Mouse (Mus musculus): ENCODE data around the gene Mepe. TPM values are rescaled to one million over a fixed set of nuclear protein-coding genes. Genes with fewer than 3 reads are reported as not detected.

The Mepe gene
- polyA plus RNA-seq, 1 experiment = not detected

DNA sequence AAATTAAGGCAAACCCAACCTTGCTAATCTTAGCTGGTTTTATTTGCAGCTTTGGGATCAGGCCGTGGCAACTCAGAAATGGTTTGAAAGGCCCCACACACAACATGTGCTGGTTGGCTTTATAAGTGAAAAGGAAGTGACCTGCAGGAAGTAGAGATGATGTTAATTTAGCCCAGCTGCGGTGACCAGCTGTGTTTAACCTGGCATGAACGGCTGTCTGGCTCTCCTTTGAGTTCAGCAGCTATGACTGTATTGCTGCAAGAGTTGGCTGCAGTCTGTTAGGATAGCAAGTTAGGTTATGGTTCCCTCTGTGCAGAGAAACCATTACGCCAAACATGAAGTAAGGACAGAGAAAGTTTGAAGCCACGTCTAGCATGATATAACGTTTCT lies 20.1 kb downstream of the Mepe start:
- WGBS = 47% methylated on average over 6 of the region's 6 CpGs
- DNase-seq (ENCODE audit: low read depth, low spot score) = no peak

DNA sequence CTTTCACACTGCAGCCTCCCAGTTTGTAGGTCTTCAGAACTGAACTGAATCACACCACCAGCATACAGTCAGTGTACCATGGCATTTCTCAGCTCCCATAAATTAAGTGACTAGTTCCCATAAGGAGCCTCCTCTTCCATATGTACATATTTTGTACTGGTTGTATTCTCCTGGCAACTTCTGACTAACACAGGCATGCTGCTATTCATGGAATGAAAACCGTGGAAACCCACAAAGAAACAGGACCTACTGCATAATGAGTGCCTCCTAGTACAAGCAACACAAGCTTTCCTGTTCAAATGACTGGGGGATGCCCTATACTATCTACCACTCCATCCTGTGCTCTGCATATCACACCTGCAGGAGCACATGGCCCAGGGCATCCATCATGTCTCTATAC lies 25.9 kb downstream of the Mepe start:
- WGBS = 56% methylated on average over 1 of the region's 1 CpGs
- DNase-seq (ENCODE audit: low read depth, low spot score) = no peak

DNA sequence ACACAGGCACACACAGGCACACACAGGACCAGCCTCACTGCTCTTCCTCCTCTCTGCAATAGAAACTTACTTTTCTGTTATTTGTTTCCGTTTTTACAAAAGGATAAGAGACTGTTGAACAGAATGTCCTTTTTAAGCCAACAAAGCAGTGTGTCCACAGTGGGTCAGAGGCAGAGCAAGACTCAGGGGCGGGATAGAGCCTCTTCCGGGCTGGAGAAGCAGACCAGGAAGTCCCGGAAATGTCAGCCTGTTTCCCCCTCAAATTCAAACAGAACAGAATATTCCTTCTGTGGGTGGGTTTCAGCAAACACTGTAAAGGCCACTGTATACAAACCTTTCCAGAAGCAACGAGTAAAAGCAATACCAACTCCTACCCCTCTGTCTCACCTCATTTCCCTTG lies 26.7 kb downstream of the Mepe start:
- WGBS = 31% methylated on average over 5 of the region's 5 CpGs
- DNase-seq (ENCODE audit: low read depth, low spot score) = no peak

DNA sequence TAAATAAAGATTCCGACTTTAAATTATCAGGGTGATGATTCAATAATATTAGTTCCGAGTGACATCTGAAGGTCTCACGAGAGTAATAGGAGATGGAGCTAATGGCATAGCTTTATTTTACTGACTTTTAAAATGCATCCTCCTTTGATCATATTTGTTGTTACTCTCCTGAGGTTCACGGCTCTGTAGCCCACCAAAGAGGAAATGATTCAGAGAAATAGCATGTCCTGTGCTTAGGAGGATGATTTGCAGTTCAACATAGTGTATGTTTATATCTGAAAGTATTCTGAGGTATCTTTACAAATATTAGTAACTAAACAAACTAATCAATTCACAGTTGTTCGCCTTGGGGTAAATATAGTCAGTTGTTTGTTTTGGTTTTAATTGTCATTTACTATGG lies 32.4 kb downstream of the Mepe start:
- no peak for DNase-seq (ENCODE audit: low read depth, low spot score)
- 72% methylated on average over 5 of the region's 5 CpGs for WGBS

DNA sequence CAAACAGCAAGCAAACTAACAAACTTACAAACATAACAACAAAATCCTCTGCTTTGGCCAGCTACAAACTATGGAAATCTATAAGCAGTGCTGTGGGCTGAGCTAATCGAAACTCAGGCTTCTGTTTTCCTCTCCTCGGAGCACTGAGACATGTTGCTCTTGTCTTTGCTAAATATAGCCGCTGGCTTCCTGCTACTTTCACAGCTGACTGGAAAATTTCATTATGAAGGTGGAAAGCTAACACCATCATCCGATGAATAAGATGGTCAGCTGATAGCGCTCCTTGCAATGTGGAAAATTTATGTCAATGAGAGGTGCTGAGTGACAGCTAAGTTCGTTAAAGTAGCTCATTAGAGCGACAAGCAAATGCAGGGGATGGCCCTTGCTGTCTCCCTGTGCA lies 33.5 kb downstream of the Mepe start:
- 55% methylated on average over 7 of the region's 7 CpGs for WGBS

DNA sequence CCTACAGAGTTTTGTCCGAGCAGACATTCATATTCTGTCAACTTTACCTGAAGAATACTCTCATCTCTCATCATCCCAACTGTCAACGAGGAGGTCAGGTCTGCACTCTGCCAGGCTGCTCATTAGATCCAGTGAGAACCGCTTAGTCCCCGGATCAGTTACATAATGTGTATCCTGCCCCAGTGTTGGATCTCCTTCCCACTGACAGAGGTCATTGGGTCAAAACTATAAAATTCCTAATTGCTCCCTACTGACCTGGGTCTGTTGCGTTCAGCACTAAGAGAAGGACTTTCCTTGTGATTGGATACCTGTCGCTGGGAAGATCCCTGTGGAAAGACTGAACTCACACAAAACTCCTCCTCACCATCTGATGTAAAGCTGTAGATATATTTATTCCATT lies 34.1 kb downstream of the Mepe start:
- WGBS = 38% methylated on average over 6 of the region's 6 CpGs
- no peak for DNase-seq (ENCODE audit: low read depth, low spot score)

More for the DNA sequence above, 33.5 kb downstream of the Mepe start:
- DNase-seq (ENCODE audit: low read depth, low spot score) = no peak

DNA sequence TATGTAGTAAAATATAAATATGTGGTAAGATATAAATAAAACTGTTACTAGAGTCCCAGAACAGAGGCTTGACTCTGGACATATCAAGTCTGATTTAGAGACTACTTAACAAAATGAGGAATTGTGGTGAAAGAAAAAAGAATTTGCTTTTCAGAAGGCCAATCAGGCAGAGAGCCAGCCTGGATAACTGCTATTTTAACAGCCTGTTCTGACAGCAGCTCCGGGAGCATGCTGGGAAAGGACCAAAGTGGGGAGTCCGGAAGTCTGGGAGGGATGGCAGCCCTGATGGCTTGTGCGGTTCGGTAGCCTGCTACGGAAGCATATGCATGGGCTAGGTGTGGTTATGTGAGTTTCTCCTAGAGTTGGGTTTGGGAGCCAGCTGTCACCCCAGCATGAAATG lies 45.5 kb downstream of the Mepe start:
- 91% methylated on average over 5 of the region's 5 CpGs for WGBS
- DNase-seq (ENCODE audit: low read depth, low spot score) = no peak

DNA sequence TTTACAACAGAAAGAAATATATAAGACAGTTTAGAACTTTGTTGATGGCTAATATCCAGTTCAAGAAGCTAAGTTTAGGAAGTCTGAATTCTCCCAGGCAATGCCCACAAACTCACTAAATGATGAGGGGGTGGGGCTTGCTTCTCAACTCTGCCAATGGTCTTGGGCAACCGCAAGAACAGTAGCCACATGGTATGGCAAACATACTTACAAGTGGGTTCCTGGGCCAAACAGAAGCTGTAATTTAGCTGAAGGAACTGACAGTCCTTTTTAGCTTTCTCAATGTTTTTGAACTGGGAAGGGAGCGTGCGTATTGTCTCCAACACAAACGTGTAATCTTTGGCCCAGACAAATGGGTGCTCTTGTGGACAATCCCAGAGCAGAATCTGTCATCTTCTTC lies 46.2 kb downstream of the Mepe start:
- WGBS = 91% methylated on average over 4 of the region's 4 CpGs
- no peak for DNase-seq (ENCODE audit: low read depth, low spot score)

DNA sequence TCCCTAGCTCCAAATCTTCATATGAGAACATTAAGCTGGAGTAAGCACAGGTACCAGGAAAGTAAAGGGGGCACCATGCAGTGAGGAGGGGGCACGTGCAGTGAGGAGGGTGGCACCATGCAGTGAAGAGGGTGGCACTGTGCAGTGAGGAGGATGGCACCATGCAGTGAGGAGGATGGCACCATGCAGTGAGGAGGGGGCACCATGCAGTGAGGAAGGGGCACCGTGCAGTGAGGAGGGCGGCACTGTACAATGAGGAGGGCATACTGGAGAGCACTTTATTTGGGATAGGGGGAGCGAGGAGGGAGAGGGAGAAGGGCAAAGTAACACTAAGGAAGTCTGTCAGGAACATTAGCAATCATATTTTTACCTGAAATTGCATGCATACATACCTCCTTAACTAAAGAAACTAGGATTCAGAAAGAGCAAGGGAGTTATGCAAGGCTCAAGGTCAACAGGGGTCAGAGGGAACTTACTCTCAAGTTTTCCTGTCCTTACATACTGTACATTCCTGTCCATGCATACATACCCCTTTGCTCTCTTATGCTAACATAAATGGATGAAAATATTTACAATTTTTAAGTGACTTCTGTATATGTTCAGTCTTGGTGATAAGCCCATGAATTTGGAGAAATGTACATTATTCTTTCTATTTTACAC lies 48.6 kb downstream of the Mepe start:
- 82% methylated on average over 4 of the region's 4 CpGs for WGBS
- DNase-seq (ENCODE audit: low read depth, low spot score) = no peak

DNA sequence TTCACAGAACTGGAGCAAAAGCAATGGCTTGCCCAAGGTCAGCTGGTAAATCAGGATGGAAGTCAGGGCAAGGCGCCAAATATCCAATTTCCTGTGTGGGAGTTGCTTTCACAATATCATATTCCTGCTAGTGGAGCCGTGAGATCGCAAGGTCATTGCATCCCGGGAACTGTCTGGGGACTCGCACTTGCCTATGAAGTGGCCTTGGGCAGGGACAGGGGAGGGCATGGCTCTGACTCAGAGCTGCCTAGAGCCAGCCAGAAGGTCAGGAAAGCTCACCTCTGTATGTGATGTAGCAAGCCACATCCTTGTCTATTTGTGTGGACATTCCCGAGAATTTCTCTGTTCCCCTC lies 49.2 kb downstream of the Mepe start:
- 33% methylated on average over 6 of the region's 6 CpGs for WGBS

DNA sequence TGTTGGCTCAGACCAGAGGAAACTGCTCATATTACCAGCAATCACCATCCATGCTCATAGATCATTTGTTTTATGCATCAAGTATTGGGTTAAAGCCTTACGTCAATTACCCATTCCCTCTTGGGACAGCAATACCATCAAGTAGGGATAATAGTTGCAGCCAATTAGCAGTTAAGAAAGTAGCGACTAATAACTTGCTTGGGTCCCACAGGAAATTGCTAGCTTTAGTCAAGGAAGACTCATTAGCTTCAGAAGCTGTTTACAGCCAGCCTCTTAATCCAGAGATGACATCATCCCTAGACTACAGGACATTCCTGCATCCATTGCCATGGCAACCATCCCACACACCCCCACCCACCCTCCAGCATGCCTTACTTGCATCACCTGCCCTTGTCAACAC lies 50.0 kb downstream of the Mepe start:
- WGBS = 80% methylated on average over 2 of the region's 2 CpGs

More for the DNA sequence above, 49.2 kb downstream of the Mepe start:
- DNase-seq (ENCODE audit: low read depth, low spot score) = no peak

DNA sequence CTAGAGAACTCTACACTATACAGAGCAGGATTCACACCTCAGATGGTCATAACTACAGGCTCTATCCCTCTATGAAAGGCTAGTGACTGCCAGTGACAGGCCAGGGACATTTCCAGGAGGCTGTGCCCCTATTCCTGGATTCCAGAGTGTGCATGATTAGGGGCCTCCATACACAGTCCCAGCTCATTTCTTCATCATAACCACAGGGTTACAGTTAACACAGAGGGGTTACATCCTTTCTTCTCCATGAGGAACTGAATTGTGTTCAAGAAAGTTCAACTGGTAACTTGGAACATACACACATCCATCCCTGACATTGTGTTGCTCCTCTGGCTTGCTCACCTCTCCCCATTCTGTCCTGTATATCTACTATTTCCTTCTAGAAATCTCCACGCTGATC lies 51.8 kb downstream of the Mepe start:
- 79% methylated on average over 1 of the region's 1 CpGs for WGBS
- DNase-seq (ENCODE audit: low read depth, low spot score) = no peak

More for the DNA sequence above, 50.0 kb downstream of the Mepe start:
- no peak for DNase-seq (ENCODE audit: low read depth, low spot score)

DNA sequence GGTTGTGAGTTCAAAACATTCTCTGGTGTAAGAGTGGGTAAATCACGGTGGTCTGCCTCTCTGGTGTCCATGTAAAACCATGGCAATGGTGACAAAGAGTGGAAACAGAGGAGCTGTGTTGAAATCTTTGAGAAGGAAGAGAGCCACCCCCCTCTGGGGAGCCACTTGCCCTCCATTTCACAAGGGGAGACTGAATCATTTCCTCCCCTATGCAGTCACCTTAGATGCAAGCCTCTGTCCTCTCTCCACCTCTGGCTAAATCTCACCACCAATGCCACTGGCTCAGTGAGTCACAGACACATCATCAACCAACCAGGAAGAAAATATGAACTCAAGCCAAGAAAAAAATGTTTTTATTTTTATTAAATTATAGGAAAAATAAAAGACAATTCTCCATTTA lies 55.4 kb downstream of the Mepe start:
- WGBS = 87% methylated on average over 1 of the region's 1 CpGs
- no peak for DNase-seq (ENCODE audit: low read depth, low spot score)

DNA sequence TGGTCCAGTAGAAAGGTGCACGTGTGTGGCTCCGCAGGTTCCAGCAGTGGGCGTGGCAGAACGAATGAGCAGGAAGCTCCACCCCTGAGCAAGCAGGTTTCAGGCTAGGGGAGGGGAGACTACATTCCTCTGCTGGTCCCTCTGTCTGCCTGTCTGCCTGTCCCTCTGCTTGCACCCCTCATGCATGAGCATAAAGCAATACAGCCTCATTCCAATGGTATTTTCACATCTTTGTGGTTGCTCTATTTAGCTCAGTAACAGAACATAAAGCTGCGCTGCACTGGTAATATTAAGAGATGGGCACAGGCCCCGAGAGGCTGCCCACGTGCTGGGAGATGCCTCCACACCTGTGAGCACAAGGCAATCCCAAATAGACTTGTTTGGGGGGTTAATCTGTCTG lies 56.5 kb downstream of the Mepe start:
- no peak for DNase-seq (ENCODE audit: low read depth, low spot score)

DNA sequence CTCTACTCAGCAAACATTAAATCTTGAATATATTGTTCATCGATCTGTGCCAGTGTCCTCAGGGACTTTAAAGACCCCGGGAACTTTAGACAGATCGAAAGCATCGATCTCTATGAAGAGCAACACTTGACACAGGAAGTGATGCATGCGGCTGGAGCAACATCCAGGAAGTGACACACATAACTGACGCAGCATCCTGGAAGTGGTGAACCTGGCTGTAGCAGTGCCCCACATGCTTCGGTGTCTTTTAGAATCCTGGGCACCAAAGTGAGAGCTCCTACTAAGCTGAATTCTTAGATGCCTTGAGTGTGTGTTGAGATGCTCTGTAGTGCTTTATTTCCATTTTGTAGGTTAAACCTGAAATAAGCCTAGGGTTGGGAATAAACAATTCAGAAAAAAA lies 59.4 kb downstream of the Mepe start:
- WGBS = 83% methylated on average over 7 of the region's 7 CpGs
- DNase-seq (ENCODE audit: low read depth, low spot score) = no peak

More for the DNA sequence above, 56.5 kb downstream of the Mepe start:
- 45% methylated on average over 6 of the region's 7 CpGs for whole genome bisulfite sequencing

DNA sequence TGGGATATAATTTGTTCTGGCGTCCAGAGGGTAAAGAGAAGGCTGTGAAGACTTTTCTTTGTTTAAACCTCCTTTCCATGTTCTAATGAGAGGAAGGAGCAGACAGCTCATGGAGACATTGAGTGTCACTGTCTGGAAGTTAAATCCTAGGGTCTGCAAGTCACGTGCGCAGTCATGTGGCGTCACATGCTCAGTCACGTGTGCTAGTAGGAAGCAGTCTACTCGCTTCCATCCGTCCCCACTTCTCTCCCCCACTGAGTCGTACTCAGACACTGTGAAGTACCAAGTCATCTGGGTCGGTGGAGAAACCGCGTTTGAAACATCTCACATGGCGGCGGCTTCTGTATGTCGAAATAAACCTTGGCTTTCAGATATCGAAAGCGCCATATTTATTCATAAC lies 60.4 kb downstream of the Mepe start:
- no peak for DNase-seq (ENCODE audit: low read depth, low spot score)
- 93% methylated on average over 16 of the region's 16 CpGs for WGBS

DNA sequence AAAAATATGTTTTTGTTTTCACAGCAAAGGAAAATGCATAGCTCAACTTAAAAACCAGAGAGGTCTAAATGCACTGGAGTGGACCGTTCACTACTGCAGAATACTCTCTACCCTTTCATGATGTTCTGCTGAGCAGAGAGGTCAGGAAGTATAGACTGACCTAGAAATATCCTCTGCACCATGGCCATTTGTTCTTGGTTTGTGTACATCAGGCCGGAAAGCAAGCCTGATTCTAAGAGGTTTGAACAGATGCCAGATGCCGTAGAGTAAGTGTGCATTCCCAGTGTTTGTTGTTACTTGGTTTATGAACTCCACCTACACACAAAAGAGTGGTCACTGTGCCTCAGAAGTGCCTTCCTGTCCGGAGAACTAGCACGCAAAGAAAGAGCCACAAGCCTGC lies 61.8 kb downstream of the Mepe start:
- no peak for DNase-seq (ENCODE audit: low read depth, low spot score)

More for the DNA sequence above, 61.8 kb downstream of the Mepe start:
- 59% methylated on average over 5 of the region's 5 CpGs for WGBS

Other genes starting within 250 kb of the Mepe start
- not detected in 2 replicates for gene Gm17660, start 247.7 kb upstream of the Mepe start, polyA plus RNA-seq (2012; rRNA removed)
- gene Sparcl1, start 211.6 kb upstream of the Mepe start, polyA plus RNA-seq (2012; rRNA removed) = 70.5 and 91.6 TPM in 2 replicates
- gene Dspp, start 154.6 kb upstream of the Mepe start, polyA plus RNA-seq (2012; rRNA removed) = not detected in 2 replicates
- gene Dmp1, start 122.7 kb upstream of the Mepe start, polyA plus RNA-seq (2012; rRNA removed) = 0.05 and 0.53 TPM in 2 replicates
- 0.07 TPM in 1 of 2 replicates, not detected in the other for gene Ibsp, start 26.2 kb upstream of the Mepe start, polyA plus RNA-seq (2012; rRNA removed)
- 0.24 and 0.59 TPM in 2 replicates for gene Spp1, start 109.8 kb downstream of the Mepe start, polyA plus RNA-seq (2012; rRNA removed)
- 4.4 and 6.7 TPM in 2 replicates for gene Pkd2, start 134.1 kb downstream of the Mepe start, polyA plus RNA-seq (2012; rRNA removed)
- gene BC005561, start 183.0 kb downstream of the Mepe start, polyA plus RNA-seq (2012; rRNA removed) = 0.35 and 0.91 TPM in 2 replicates